Mouse (Mus musculus) lung, embryonic 14.5 days (tissue): Measurements from ENCODE around the gene Tcaim. TPM values are rescaled to one million over a fixed set of nuclear protein-coding genes. Genes with fewer than 3 reads are reported as not detected.
A peak's percentile ranks its signal among the peaks of the same experiment; 100 is the strongest.

ENCODE experiments used
- ATAC-seq: fragments of 200-750 bp; cut with Nextera tagmentation; 2 replicates; pipeline ENCODE4 v1.8.0; 2017; ENCODE audit warnings: mild to moderate bottlenecking, moderate TSS enrichment, moderate library complexity; ENCODE audit not compliant: insufficient read depth
- DNase-seq: peaks from one replicate; pipeline ENCODE4 v3.0.0-alpha.2; 2015
- H3K27ac ChIP-seq: fragments of 300-500 bp; sonication (generic); 2 replicates; pipeline ENCODE4 v1.5.1; 2014; ENCODE audit warnings: low read depth, mild to moderate bottlenecking, moderate library complexity
- H3K27me3 ChIP-seq: fragments of 300-500 bp; sonication (generic); 2 replicates; pipeline ENCODE4 v1.6.1; 2014; ENCODE audit warnings: low read length, control low read depth; ENCODE audit not compliant: insufficient read depth
- H3K36me3 ChIP-seq: fragments of 300-500 bp; sonication (generic); 2 replicates; pipeline ENCODE4 v1.6.1; 2014; ENCODE audit warnings: control low read depth; ENCODE audit not compliant: insufficient read depth
- H3K4me1 ChIP-seq: fragments of 300-500 bp; sonication (generic); 2 replicates; pipeline ENCODE4 v1.6.1; 2014; ENCODE audit warnings: antibody characterized with exemption, control low read depth; ENCODE audit not compliant: insufficient read depth
- H3K4me2 ChIP-seq: fragments of 300-500 bp; sonication (generic); 2 replicates; pipeline ENCODE4 v1.6.1; 2014; ENCODE audit warnings: mild to moderate bottlenecking
- H3K4me3 ChIP-seq: fragments of 300-500 bp; sonication (generic); 2 replicates; pipeline ENCODE4 v1.5.1; 2014; ENCODE audit warnings: low read depth, low read length
- H3K9ac ChIP-seq: fragments of 300-500 bp; sonication (generic); 2 replicates; pipeline ENCODE4 v1.6.1; 2014
- H3K9me3 ChIP-seq: fragments of 300-500 bp; sonication (generic); 2 replicates; pipeline ENCODE4 v1.6.1; 2016; ENCODE audit warnings: low read depth, low read length, control low read depth
- CTCF ChIP-seq: IDR thresholded peaks from 2 replicates; pipeline ENCODE4 v1.5.1; 2016; ENCODE audit warnings: antibody characterized with exemption, low read depth
- WGBS: fragments of 180-500 bp; shearing (Covaris S2); extraction: QIAGEN DNeasy Blood & Tissue Kit; methylation state at CpG from one replicate; pipeline ENCODE4 v1.1.7; 2014; 5-methylcytosine and 5-hydroxymethylcytosine counted together
- polyA plus RNA-seq: library from polyadenylated mRNA; unstranded; fragments of >200 nt; fragmentation: Nextera tagmentation; extraction: Ambion mirVana; gene quantifications from 2 replicates; pipeline ENCODE4 v1.2.1, GENCODE M21; 2014

The Tcaim gene
- polyA plus RNA-seq, 1 experiment from 2014 or later = 6.6 TPM

DNA sequence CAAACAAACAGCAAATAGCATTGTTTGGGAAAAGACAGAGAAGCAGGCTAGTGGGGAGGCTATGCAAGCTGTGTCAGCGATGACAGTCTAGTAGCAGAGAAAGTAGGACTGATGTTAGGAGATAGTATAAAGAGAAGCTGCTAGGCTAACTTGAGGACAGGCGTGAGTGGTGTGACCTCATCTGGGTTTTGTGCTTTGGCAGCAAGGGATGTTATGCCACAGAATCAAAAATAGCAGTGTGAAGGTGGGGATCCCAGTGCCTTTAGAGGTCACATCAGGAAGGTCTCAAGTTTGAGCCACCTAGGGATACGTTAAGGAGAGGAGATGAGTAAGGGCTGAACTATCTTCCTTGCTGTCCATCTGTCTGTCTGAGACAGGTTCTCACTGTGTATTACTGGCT, 4.9 kb downstream of the Tcaim start:
- Histone ChIP-seq H3K4me2 (no peak overlapping the region), H3K4me1 (peaks cover 8% of the 10 kb centered on the region; the same call in 1 of the 2 replicates), H3K4me3 (no peak overlapping the region), H3K36me3 (0 out of 2 replicates have a peak, but pooled peaks cover 3% of the 10 kb centered on the region), H3K9ac (no peak overlapping the region), H3K27ac (no peak overlapping the region), H3K27me3 (no peaks in the 10 kb centered on the region), H3K9me3 (no peaks in the 10 kb centered on the region)
- no peak for TF ChIP-seq CTCF
- WGBS = 89% methylated on average over 3 of the region's 3 CpGs
- DNase-seq (no peak), ATAC-seq (no peak)

GRCm38 (mm10) chr9:122812386-122812785, 7.0 kb downstream of the Tcaim start:
- H3K9ac ChIP-seq = no peak overlapping the region
- H3K27me3 ChIP-seq = no peaks in the 10 kb centered on the region
- no peak for TF ChIP-seq CTCF
- ATAC-seq (no peak), DNase-seq (no peak)
- no peak overlapping the region for H3K4me3 ChIP-seq
- 0 out of 2 replicates have a peak, but pooled peaks cover 3% of the 10 kb centered on the region for H3K36me3 ChIP-seq
- H3K4me1 ChIP-seq = no peaks in the 10 kb centered on the region
- 79% methylated on average over 5 of the region's 5 CpGs for WGBS
- H3K4me2 ChIP-seq = no peak overlapping the region
- H3K9me3 ChIP-seq = no peaks in the 10 kb centered on the region
- no peak overlapping the region for H3K27ac ChIP-seq

- Histone ChIP-seq H3K4me1 (no peaks in the 10 kb centered on the region), H3K9ac (no peak overlapping the region), H3K4me3 (no peak overlapping the region), H3K36me3 (peaks cover 7% of the 10 kb centered on the region; the same call in 1 of the 2 replicates), H3K4me2 (no peak overlapping the region), H3K9me3 (no peaks in the 10 kb centered on the region), H3K27ac (no peak overlapping the region), H3K27me3 (no peaks in the 10 kb centered on the region)
- DNase-seq (no peak), ATAC-seq (no peak)
- 95% methylated on average over 2 of the region's 2 CpGs for WGBS
- no peak for TF ChIP-seq CTCF
Observed at GRCm38 (mm10) chr9:122814775-122815174, 9.4 kb downstream of the Tcaim start.

- peaks cover 13% of the 10 kb centered on the region for H3K36me3 ChIP-seq
- no peak for TF ChIP-seq CTCF
- no peak overlapping the region for H3K27ac ChIP-seq
- no peak for ATAC-seq
- H3K9me3 ChIP-seq = no peaks in the 10 kb centered on the region
- H3K9ac ChIP-seq = no peak overlapping the region
- H3K27me3 ChIP-seq = no peaks in the 10 kb centered on the region
- no peak for DNase-seq
- 53% methylated on average over 4 of the region's 4 CpGs for WGBS
- H3K4me2 ChIP-seq = no peak overlapping the region
- H3K4me3 ChIP-seq = no peak overlapping the region
- H3K4me1 ChIP-seq = no peaks in the 10 kb centered on the region
Observed at GRCm38 (mm10) chr9:122815239-122815851, 10.0 kb downstream of the Tcaim start.

DNA sequence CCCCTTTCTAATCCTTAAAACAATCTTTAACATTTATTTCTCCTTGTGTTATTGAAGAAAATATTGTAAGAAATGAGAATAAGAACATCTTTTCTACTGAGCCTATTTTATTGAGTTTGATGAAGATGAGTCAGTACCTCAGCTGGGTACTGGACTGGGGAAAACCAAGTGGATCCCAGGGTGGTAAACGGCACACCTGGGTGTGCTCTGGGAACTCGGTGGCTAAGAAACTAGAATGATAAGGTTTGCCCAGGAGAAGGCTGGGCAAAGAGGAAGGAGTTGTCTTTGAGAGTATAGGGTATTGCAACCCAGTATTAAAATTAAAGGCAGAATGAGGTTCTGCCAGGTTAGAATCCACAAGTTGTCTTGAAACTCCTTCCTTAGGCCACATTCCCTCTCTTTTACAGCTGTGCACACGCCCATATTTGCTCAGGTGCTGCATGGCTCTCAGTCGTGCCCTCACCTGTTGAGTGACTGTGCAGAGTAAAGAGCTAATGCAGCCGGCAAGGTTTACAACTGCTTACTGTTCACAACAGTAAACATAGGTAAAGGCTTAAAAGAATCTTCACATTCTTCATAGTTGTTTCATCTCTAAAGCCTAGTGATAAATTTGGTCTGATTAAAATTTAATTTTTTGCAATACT, 18.2 kb downstream of the Tcaim start:
- no peak for TF ChIP-seq CTCF
- WGBS = 62% methylated on average over 5 of the region's 5 CpGs
- H3K36me3 ChIP-seq = peaks cover 38% of the 10 kb centered on the region
- peak; percentile 42 for DNase-seq
- H3K27ac ChIP-seq = 0 out of 2 replicates have a peak overlapping the region, but pooled peaks have one; percentile 46
- no peaks in the 10 kb centered on the region for H3K9me3 ChIP-seq
- H3K4me3 ChIP-seq = no peak overlapping the region
- H3K27me3 ChIP-seq = no peaks in the 10 kb centered on the region
- no peak overlapping the region for H3K4me2 ChIP-seq
- peak; percentile 69; the same call in 1 of the 2 replicates for ATAC-seq
- no peak overlapping the region for H3K9ac ChIP-seq
- no peaks in the 10 kb centered on the region for H3K4me1 ChIP-seq

GRCm38 (mm10) chr9:122826743-122827142, 21.4 kb downstream of the Tcaim start:
- Histone ChIP-seq H3K4me3 (no peak overlapping the region), H3K27ac (no peak overlapping the region), H3K27me3 (no peaks in the 10 kb centered on the region), H3K9ac (no peak overlapping the region), H3K4me2 (no peak overlapping the region), H3K9me3 (no peaks in the 10 kb centered on the region), H3K36me3 (peaks cover 29% of the 10 kb centered on the region), H3K4me1 (no peaks in the 10 kb centered on the region)
- DNase-seq = no peak
- WGBS = 69% methylated on average over 4 of the region's 4 CpGs
- no peak for ATAC-seq
- TF ChIP-seq CTCF = no peak

GRCm38 (mm10) chr9:122829826-122830380, 24.6 kb downstream of the Tcaim start:
- H3K9ac ChIP-seq = no peak overlapping the region
- no peak for DNase-seq
- H3K4me3 ChIP-seq = no peak overlapping the region
- no peak overlapping the region for H3K27ac ChIP-seq
- 41% methylated on average over 4 of the region's 4 CpGs for WGBS
- H3K9me3 ChIP-seq = no peaks in the 10 kb centered on the region
- H3K27me3 ChIP-seq = no peaks in the 10 kb centered on the region
- peaks cover 25% of the 10 kb centered on the region for H3K36me3 ChIP-seq
- H3K4me2 ChIP-seq = no peak overlapping the region
- no peak for TF ChIP-seq CTCF
- H3K4me1 ChIP-seq = no peaks in the 10 kb centered on the region
- no peak for ATAC-seq
